Mouse (Mus musculus) MEL (cell line): Measurements from ENCODE around the gene Olfr1311. TPM values are rescaled to one million over a fixed set of nuclear protein-coding genes. Genes with fewer than 3 reads are reported as not detected.

Source experiments
- DNase-seq: peaks from one replicate; pipeline ENCODE4 v3.0.0; 2011; ENCODE audit warnings: low read depth, low spot score
- H3K27ac ChIP-seq: 2 replicates; pipeline ENCODE4 v1.5.1; 2012; ENCODE audit warnings: low read depth, mild to moderate bottlenecking, control low read depth, low read length, moderate library complexity; ENCODE audit not compliant: control insufficient read depth
- H3K27me3 ChIP-seq, 2 experiments: fragments of 150-350 bp in 1 of 2; sonication (generic) in 1 of 2; 2 replicates each; pipeline ENCODE4 v1.6.1; 2012; ENCODE audit warnings: low read length in 2 of 2, mild to moderate bottlenecking in 2 of 2, improper control_type of control experiment in 1 of 2, moderate library complexity in 1 of 2; ENCODE audit not compliant: insufficient read depth in 2 of 2, control insufficient read depth in 1 of 2
- H3K36me3 ChIP-seq, 2 experiments: 2 replicates each; pipeline ENCODE4 v1.6.1; 2012 to 2014; ENCODE audit warnings: low read length in 2 of 2, improper control_type of control experiment in 1 of 2, inconsistent platforms in 1 of 2, mild to moderate bottlenecking in 1 of 2; ENCODE audit not compliant: insufficient read depth in 2 of 2, control insufficient read depth in 1 of 2
- H3K4me1 ChIP-seq, 2 experiments: fragments of 150-350 bp in 1 of 2; sonication (generic) in 1 of 2; 2 replicates each; pipeline ENCODE4 v1.6.1; 2012; ENCODE audit warnings: low read length in 2 of 2, improper control_type of control experiment in 1 of 2, mild to moderate bottlenecking in 1 of 2; ENCODE audit not compliant: insufficient read depth in 2 of 2, control insufficient read depth in 1 of 2
- H3K4me3 ChIP-seq, 2 experiments: fragments of 150-350 bp in 1 of 2; sonication (generic) in 1 of 2; 2 replicates each; pipeline ENCODE4 v1.5.1; 2012; ENCODE audit warnings: low read depth in 2 of 2, low read length in 2 of 2, mild to moderate bottlenecking in 2 of 2, moderate library complexity in 2 of 2, control low read depth in 1 of 2, improper control_type of control experiment in 1 of 2; ENCODE audit not compliant: control insufficient read depth in 1 of 2, insufficient read depth in 1 of 2
- H3K79me2 ChIP-seq: 2 replicates; pipeline ENCODE4 v1.6.1; 2012; ENCODE audit warnings: mild to moderate bottlenecking, low read length, moderate library complexity; ENCODE audit not compliant: control insufficient read depth, poor library complexity, insufficient read depth
- H3K9ac ChIP-seq: 2 replicates; pipeline ENCODE4 v1.6.1; 2012; ENCODE audit warnings: low read depth, mild to moderate bottlenecking, control low read depth, low read length, moderate library complexity; ENCODE audit not compliant: control insufficient read depth, poor library complexity, severe bottlenecking
- H3K9me3 ChIP-seq: fragments of 150-350 bp; sonication (generic); replicated peaks from 2 replicates; pipeline ENCODE4 v1.6.1; 2012; ENCODE audit warnings: mild to moderate bottlenecking, low read length, improper control_type of control experiment, moderate library complexity; ENCODE audit not compliant: insufficient read depth
- BHLHE40 ChIP-seq: IDR thresholded peaks from 2 replicates; pipeline ENCODE4 v1.6.1; 2012; ENCODE audit warnings: low read depth, mild to moderate bottlenecking, inconsistent platforms, low read length, improper control_type of control experiment, borderline replicate concordance
- CHD2 ChIP-seq: IDR thresholded peaks from 2 replicates; pipeline ENCODE4 v1.6.1; 2011; ENCODE audit warnings: low read length, improper control_type of control experiment
- CTCF ChIP-seq, 3 experiments: IDR thresholded peaks in 2 of 3; conservative IDR thresholded peaks in 1 of 3; 2 replicates each; pipeline ENCODE4 v1.5.1; 2011 to 2012; ENCODE audit warnings: low read length in 3 of 3, low read depth in 2 of 3, mild to moderate bottlenecking in 2 of 3, improper control_type of control experiment in 1 of 3, inconsistent platforms in 1 of 3, mixed read lengths in 1 of 3, moderate library complexity in 1 of 3; ENCODE audit not compliant: control insufficient read depth in 1 of 3, insufficient read depth in 1 of 3, poor library complexity in 1 of 3, severe bottlenecking in 1 of 3
- E2F4 ChIP-seq: IDR thresholded peaks from 2 replicates; pipeline ENCODE4 v1.6.1; 2011; ENCODE audit warnings: low read depth, low read length, improper control_type of control experiment, borderline replicate concordance
- EP300 ChIP-seq, 2 experiments: IDR thresholded peaks; 2 replicates each; pipeline ENCODE4 v1.6.1; 2011; ENCODE audit warnings: improper control_type of control experiment in 2 of 2, low read length in 2 of 2, low read depth in 1 of 2, mild to moderate bottlenecking in 1 of 2
- GATA1 ChIP-seq: IDR thresholded peaks from 2 replicates; pipeline ENCODE4 v1.6.1; 2011; ENCODE audit warnings: low read depth, low read length, improper control_type of control experiment
- KAT2A ChIP-seq: conservative IDR thresholded peaks from 2 replicates; pipeline ENCODE4 v1.6.1; 2012; ENCODE audit warnings: low read depth, low read length, improper control_type of control experiment, inconsistent platforms
- MAX ChIP-seq: IDR thresholded peaks from 2 replicates; pipeline ENCODE4 v1.6.1; 2011; ENCODE audit warnings: low read length, improper control_type of control experiment
- MEF2A ChIP-seq: IDR thresholded peaks from 2 replicates; pipeline ENCODE4 v1.6.1; 2014; ENCODE audit warnings: low read depth, mild to moderate bottlenecking, inconsistent platforms, low read length, improper control_type of control experiment; ENCODE audit not compliant: poor library complexity, insufficient replicate concordance, severe bottlenecking; ENCODE audit errors: extremely low read depth
- MXI1 ChIP-seq: IDR thresholded peaks from 2 replicates; pipeline ENCODE4 v1.6.1; 2011; ENCODE audit warnings: mild to moderate bottlenecking, low read depth, low read length, improper control_type of control experiment
- NELFE ChIP-seq: IDR thresholded peaks from 2 replicates; pipeline ENCODE4 v1.6.1; 2011; ENCODE audit warnings: low read depth, low read length, improper control_type of control experiment
- POLR2A ChIP-seq, 2 experiments: IDR thresholded peaks; 2 replicates each; pipeline ENCODE4 v1.6.1; 2011 to 2012; ENCODE audit warnings: low read length in 2 of 2, mild to moderate bottlenecking in 2 of 2, control low read depth in 1 of 2, improper control_type of control experiment in 1 of 2, low read depth in 1 of 2, moderate library complexity in 1 of 2; ENCODE audit not compliant: control insufficient read depth in 1 of 2, insufficient read depth in 1 of 2, poor library complexity in 1 of 2
- POLR2AphosphoS5 ChIP-seq: IDR thresholded peaks from 2 replicates; pipeline ENCODE4 v1.6.1; 2012; ENCODE audit warnings: low read depth, borderline replicate concordance, mild to moderate bottlenecking, inconsistent platforms, low read length, moderate library complexity, mixed read lengths
- RCOR1 ChIP-seq: IDR thresholded peaks from 2 replicates; pipeline ENCODE4 v1.6.1; 2012; ENCODE audit warnings: low read depth, mild to moderate bottlenecking, inconsistent platforms, low read length, improper control_type of control experiment
- TBP ChIP-seq: IDR thresholded peaks from 2 replicates; pipeline ENCODE4 v1.8.0; 2011; ENCODE audit warnings: low read depth, low read length, improper control_type of control experiment
- UBTF ChIP-seq: IDR thresholded peaks from 2 replicates; pipeline ENCODE4 v1.6.1; 2012; ENCODE audit warnings: low read depth, mild to moderate bottlenecking, inconsistent platforms, low read length, improper control_type of control experiment, moderate library complexity, borderline replicate concordance; ENCODE audit not compliant: insufficient read depth
- ZC3H11A ChIP-seq: IDR thresholded peaks from 2 replicates; pipeline ENCODE4 v1.6.1; 2012; ENCODE audit warnings: low read depth, mild to moderate bottlenecking, inconsistent platforms, low read length, improper control_type of control experiment
- ZKSCAN1 ChIP-seq: IDR thresholded peaks from 2 replicates; pipeline ENCODE4 v1.6.1; 2012; ENCODE audit warnings: low read depth, mild to moderate bottlenecking, inconsistent platforms, low read length, improper control_type of control experiment, moderate library complexity
- ZMIZ1 ChIP-seq: IDR thresholded peaks from 2 replicates; pipeline ENCODE4 v1.6.1; 2012; ENCODE audit warnings: low read depth, mild to moderate bottlenecking, inconsistent platforms, low read length, improper control_type of control experiment, moderate library complexity
- ZNF384 ChIP-seq: IDR thresholded peaks from 2 replicates; pipeline ENCODE4 v1.6.1; 2012; ENCODE audit warnings: low read depth, mild to moderate bottlenecking, inconsistent platforms, low read length, improper control_type of control experiment
- polyA plus RNA-seq, 2 experiments: library from polyadenylated mRNA; stranded (reverse) in 1 of 2; unstranded in 1 of 2; fragments of >175 nt in 1 of 2; fragments of >200 nt in 1 of 2; gene quantifications; 2 replicates each; pipeline versions ENCODE4 v1.2.1 to v1.2.4; 2012; ENCODE audit warnings: low replicate concordance in 2 of 2, low read depth in 1 of 2; ENCODE audit not compliant: insufficient read length in 2 of 2, insufficient read depth in 1 of 2, missing spikeins in 1 of 2
- total RNA-seq: library from RNA; depleted of rRNA; stranded (reverse); fragments of 300-350 nt; gene quantifications from 2 replicates; pipeline ENCODE4 v1.2.3, GENCODE M21; 2012

The Olfr1311 gene
- total and polyA plus RNA-seq, 3 experiments: not detected

GRCm38 (mm10) chr2:112014900-112015299 is 9.3 kb downstream of the Olfr1311 start:
- peaks cover 0 to 1% of the 10 kb centered on the region in 2 experiments; a peak in 1 of 4 replicates for H3K27me3 ChIP-seq

GRCm38 (mm10) chr2:112012608-112013007 is 11.6 kb downstream of the Olfr1311 start, which contains the start of gene Olfr1310:
TSS of gene Olfr1310 (minus strand) at chr2:112012708.
- no peak for DNase-seq
- no peaks in the 10 kb centered on the region for H3K4me1 ChIP-seq

More at GRCm38 (mm10) chr2:112014900-112015299, 9.3 kb downstream of the Olfr1311 start:
- Histone ChIP-seq H3K79me2 (no peaks in the 10 kb centered on the region), H3K36me3 (no peaks in the 10 kb centered on the region), H3K4me3 (no peak overlapping the region), H3K9ac (no peak overlapping the region), H3K4me1 (no peaks in the 10 kb centered on the region), H3K27ac (no peak overlapping the region), H3K9me3 (no peaks in the 10 kb centered on the region)
- no peak for TF ChIP-seq GATA1
- TF ChIP-seq MAX: no peak
- TF ChIP-seq KAT2A: no peak
- TF ChIP-seq MXI1: no peak
- TF ChIP-seq E2F4: no peak
- TF ChIP-seq ZKSCAN1: no peak
- TF ChIP-seq MEF2A: no peak
- TF ChIP-seq UBTF: no peak
- TF ChIP-seq BHLHE40: no peak
- TF ChIP-seq CTCF (IDR thresholded peaks at IDR 0.05 in 2 of 3, conservative IDR thresholded peaks at IDR 0.05 in 1 of 3; ENCODE audit: control insufficient read depth in 1 of 3, insufficient read depth in 1 of 3, low read depth in 2 of 3, low read length in 3 of 3, poor library complexity in 1 of 3, severe bottlenecking in 1 of 3): no peak
- no peak for TF ChIP-seq TBP
- no peak for TF ChIP-seq EP300 (IDR thresholded peaks at IDR 0.05; ENCODE audit: low read depth in 1 of 2, low read length in 2 of 2)
- TF ChIP-seq CHD2: no peak
- no peak for TF ChIP-seq ZNF384
- no peak for TF ChIP-seq ZMIZ1
- no peak for TF ChIP-seq ZC3H11A
- TF ChIP-seq POLR2A (IDR thresholded peaks at IDR 0.05; ENCODE audit: control insufficient read depth in 1 of 2, insufficient read depth in 1 of 2, low read depth in 1 of 2, low read length in 2 of 2, poor library complexity in 1 of 2): no peak
- no peak for DNase-seq

More at GRCm38 (mm10) chr2:112012608-112013007, 11.6 kb downstream of the Olfr1311 start, which contains the start of gene Olfr1310:
- Histone ChIP-seq H3K27ac (no peak within 1 kb of the TSS), H3K9ac (no peak within 1 kb of the TSS), H3K4me3 (no peak within 1 kb of the TSS), H3K9me3 (no peaks in the 10 kb centered on the region), H3K27me3 (no peaks in the 10 kb centered on the region), H3K79me2 (no peaks in the 10 kb centered on the region), H3K36me3 (no peaks in the 10 kb centered on the region)
- TF ChIP-seq CHD2 (no peak), RCOR1 (no peak), KAT2A (no peak), NELFE (no peak), POLR2AphosphoS5 (no peak)
